Mouse (Mus musculus) liver, postnatal 0 days (tissue): ENCODE measurements around the gene Vegfd. TPM values are rescaled to one million over a fixed set of nuclear protein-coding genes. Genes with fewer than 3 reads are reported as not detected.

ENCODE experiments used
- ATAC-seq: fragments of 200-750 bp; cut with Nextera tagmentation; 2 replicates; pipeline ENCODE4 v1.8.0; 2017; ENCODE audit warnings: mild to moderate bottlenecking, moderate library complexity
- DNase-seq: peaks from one replicate; pipeline ENCODE4 v3.0.0-alpha.2; 2016
- H3K27ac ChIP-seq: fragments of 300-500 bp; sonication (generic); 2 replicates; pipeline ENCODE4 v1.5.1; 2014; ENCODE audit warnings: antibody characterized with exemption, moderate library complexity, mild to moderate bottlenecking, low read depth
- H3K27me3 ChIP-seq: fragments of 300-500 bp; sonication (generic); 2 replicates; pipeline ENCODE4 v1.6.1; 2014; ENCODE audit warnings: low read length, control low read depth, mixed read lengths; ENCODE audit not compliant: insufficient read depth
- H3K36me3 ChIP-seq: fragments of 300-500 bp; sonication (generic); replicated peaks from 2 replicates; pipeline ENCODE4 v1.6.1; 2014; ENCODE audit warnings: mild to moderate bottlenecking, control low read depth, low read length, moderate library complexity, mixed read lengths; ENCODE audit not compliant: insufficient read depth
- H3K4me1 ChIP-seq: fragments of 300-500 bp; sonication (generic); 2 replicates; pipeline ENCODE4 v1.6.1; 2014; ENCODE audit warnings: antibody characterized with exemption, mild to moderate bottlenecking, control low read depth; ENCODE audit not compliant: insufficient read depth
- H3K4me2 ChIP-seq: fragments of 300-500 bp; sonication (generic); 2 replicates; pipeline ENCODE4 v1.6.1; 2014; ENCODE audit warnings: low read depth, mild to moderate bottlenecking, low read length, moderate library complexity, mixed read lengths
- H3K4me3 ChIP-seq: fragments of 300-500 bp; sonication (generic); 2 replicates; pipeline ENCODE4 v1.5.1; 2014; ENCODE audit warnings: low read depth, low read length
- H3K9ac ChIP-seq: fragments of 300-500 bp; sonication (generic); replicated peaks from 2 replicates; pipeline ENCODE4 v1.6.1; 2014; ENCODE audit warnings: mild to moderate bottlenecking, moderate library complexity
- H3K9me3 ChIP-seq: fragments of 300-500 bp; sonication (generic); 2 replicates; pipeline ENCODE4 v1.6.1; 2016; ENCODE audit warnings: mild to moderate bottlenecking, control low read depth, low read length, mixed read lengths
- CTCF ChIP-seq: sonication (generic); IDR thresholded peaks from 2 replicates; pipeline ENCODE4 v1.5.1; 2016; ENCODE audit warnings: antibody characterized with exemption, low read depth
- EP300 ChIP-seq: IDR thresholded peaks from 2 replicates; pipeline ENCODE4 v1.6.1; 2016; ENCODE audit warnings: antibody characterized with exemption, low read depth, mild to moderate bottlenecking
- WGBS: fragments of 180-500 bp; shearing (Covaris S2); extraction: QIAGEN DNeasy Blood & Tissue Kit; methylation state at CpG from one replicate; pipeline ENCODE4 v1.1.7; 2014; ENCODE audit not compliant: insufficient replicate concordance; 5-methylcytosine and 5-hydroxymethylcytosine counted together
- polyA plus RNA-seq: library from polyadenylated mRNA; unstranded; fragments of >200 nt; fragmentation: Nextera tagmentation; extraction: Ambion mirVana; gene quantifications from 2 replicates; pipeline ENCODE4 v1.2.1, GENCODE M21; 2015

The Vegfd gene
- polyA plus RNA-seq, result 0.31 and 0.38 TPM in 2 replicates

DNA sequence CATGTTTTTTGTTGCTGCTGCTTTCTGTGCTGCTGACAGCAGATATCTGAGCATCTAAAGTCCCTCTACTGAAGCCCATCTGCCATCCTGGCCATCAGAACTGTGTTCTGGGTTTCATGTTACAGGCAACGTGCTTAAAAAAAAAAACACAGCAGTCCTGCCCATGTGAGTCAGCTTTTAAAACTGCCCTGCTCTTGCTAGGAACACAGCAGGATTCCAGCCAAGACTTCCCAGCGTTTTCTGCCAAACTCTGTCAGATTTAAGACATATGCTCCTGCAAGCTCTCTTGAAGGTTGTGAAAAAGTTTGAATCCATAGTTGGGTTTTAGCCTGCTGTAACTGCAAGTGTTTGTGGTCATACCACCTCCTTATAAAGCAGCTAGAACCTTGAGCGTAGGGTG lies at the start of gene Vegfd:
Gene Vegfd (plus strand): TSS at position 298 of the 400 bp plus-strand sequence.
- no peak within 1 kb of the TSS for H3K9ac ChIP-seq
- no peaks in the 10 kb centered on the region for H3K27me3 ChIP-seq
- H3K4me1 ChIP-seq, result no peaks in the 10 kb centered on the region
- WGBS, result 42% methylated on average over 3 of the region's 3 CpGs
- H3K27ac ChIP-seq, result no peak within 1 kb of the TSS
- ATAC-seq, result no peak
- no peaks in the 10 kb centered on the region for H3K9me3 ChIP-seq
- TF ChIP-seq CTCF (no peak), EP300 (no peak)
- H3K4me2 ChIP-seq, result no peak within 1 kb of the TSS
- DNase-seq, result no peak
- H3K36me3 ChIP-seq, result no peaks in the 10 kb centered on the region
- no peak within 1 kb of the TSS for H3K4me3 ChIP-seq

- Histone ChIP-seq H3K9ac (no peak overlapping the region), H3K36me3 (no peaks in the 10 kb centered on the region), H3K4me2 (no peak overlapping the region), H3K9me3 (no peaks in the 10 kb centered on the region), H3K27me3 (no peaks in the 10 kb centered on the region), H3K4me3 (no peak overlapping the region), H3K27ac (no peak overlapping the region), H3K4me1 (no peaks in the 10 kb centered on the region)
- TF ChIP-seq EP300, result no peak
- no peak for TF ChIP-seq CTCF
- WGBS, result 64% methylated on average over 4 of the region's 4 CpGs
- DNase-seq (no peak), ATAC-seq (no peak)
Measured at GRCm38 (mm10) chrX:164323391-164323913, 49.7 kb upstream of the Vegfd start.

- DNase-seq (no peak), ATAC-seq (no peak)
- no peaks in the 10 kb centered on the region for H3K9me3 ChIP-seq
- no peaks in the 10 kb centered on the region for H3K27me3 ChIP-seq
- no peak overlapping the region for H3K27ac ChIP-seq
- H3K36me3 ChIP-seq, result no peaks in the 10 kb centered on the region
- no peak overlapping the region for H3K4me3 ChIP-seq
- no peaks in the 10 kb centered on the region for H3K4me1 ChIP-seq
- TF ChIP-seq CTCF (no peak), EP300 (no peak)
- 69% methylated on average over 2 of the region's 2 CpGs for WGBS
- no peak overlapping the region for H3K4me2 ChIP-seq
- no peak overlapping the region for H3K9ac ChIP-seq
Measured at GRCm38 (mm10) chrX:164330351-164330750, 42.8 kb upstream of the Vegfd start.

DNA sequence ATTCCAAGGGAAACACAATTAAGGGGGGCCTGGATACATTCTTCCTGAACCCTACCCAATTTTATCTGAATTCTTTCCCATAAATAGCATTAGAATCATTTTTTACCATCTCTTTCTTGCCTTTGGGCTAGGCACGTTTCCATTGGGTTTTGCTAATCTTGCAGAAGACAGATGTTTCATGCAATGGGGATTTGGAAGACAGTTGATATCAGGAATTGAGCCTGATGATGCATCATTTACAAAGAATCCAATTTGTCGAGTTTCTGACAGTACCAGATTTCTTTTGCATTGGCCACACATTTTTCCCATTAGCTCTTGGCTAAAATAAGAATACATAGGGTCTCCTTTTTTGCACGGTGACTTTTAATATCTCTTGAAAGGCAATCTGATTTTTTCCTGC lies 42.4 kb upstream of the Vegfd start:
- H3K9ac ChIP-seq, result no peak overlapping the region
- H3K4me3 ChIP-seq, result no peak overlapping the region
- H3K4me2 ChIP-seq, result no peak overlapping the region
- no peaks in the 10 kb centered on the region for H3K36me3 ChIP-seq
- H3K4me1 ChIP-seq, result no peaks in the 10 kb centered on the region
- H3K27ac ChIP-seq, result no peak overlapping the region
- ATAC-seq (no peak), DNase-seq (no peak)
- WGBS, result 65% methylated on average over 3 of the region's 3 CpGs
- H3K9me3 ChIP-seq, result no peaks in the 10 kb centered on the region
- no peaks in the 10 kb centered on the region for H3K27me3 ChIP-seq
- TF ChIP-seq CTCF (no peak), EP300 (no peak)

- Histone ChIP-seq H3K4me1 (no peaks in the 10 kb centered on the region), H3K9ac (no peak overlapping the region), H3K36me3 (no peaks in the 10 kb centered on the region), H3K27me3 (no peaks in the 10 kb centered on the region), H3K9me3 (no peaks in the 10 kb centered on the region), H3K4me2 (no peak overlapping the region), H3K27ac (no peak overlapping the region), H3K4me3 (no peak overlapping the region)
- DNase-seq (no peak), ATAC-seq (no peak)
- TF ChIP-seq EP300 (no peak), CTCF (no peak)
- WGBS, result 71% methylated on average over 4 of the region's 4 CpGs
Measured at GRCm38 (mm10) chrX:164338591-164338990, 34.6 kb upstream of the Vegfd start.

DNA sequence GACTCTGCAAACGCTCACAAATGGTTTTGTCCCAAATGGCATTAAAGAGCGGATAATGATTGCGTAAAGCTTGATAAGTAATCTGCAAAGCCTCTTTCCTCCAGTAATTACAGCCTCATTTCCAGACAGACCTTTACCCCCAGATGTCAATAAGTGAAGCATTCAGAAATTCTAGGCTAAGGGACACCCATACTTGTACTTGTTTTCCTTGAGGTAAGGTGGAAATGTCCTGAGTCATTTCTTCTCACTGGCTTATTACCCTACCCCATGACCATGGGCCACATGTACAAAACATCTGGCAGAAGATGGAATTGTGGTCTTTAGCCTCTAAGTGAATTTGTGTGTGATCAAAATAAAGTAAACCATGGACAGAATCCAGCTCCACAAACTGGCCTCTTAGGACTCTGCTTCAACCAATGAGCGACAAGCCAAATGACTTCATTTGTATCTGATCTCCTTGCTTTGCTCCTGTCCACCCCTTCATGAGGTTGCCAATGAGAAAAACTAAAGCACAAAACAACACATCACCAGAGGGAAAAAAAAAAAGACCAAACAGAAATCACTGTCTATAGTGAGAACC lies 27.7 kb upstream of the Vegfd start:
- DNase-seq (no peak), ATAC-seq (no peak)
- no peak overlapping the region for H3K4me3 ChIP-seq
- H3K9ac ChIP-seq, result no peak overlapping the region
- no peak for TF ChIP-seq CTCF
- no peak for TF ChIP-seq EP300
- H3K27ac ChIP-seq, result no peak overlapping the region
- no peaks in the 10 kb centered on the region for H3K27me3 ChIP-seq
- no peak overlapping the region for H3K4me2 ChIP-seq
- H3K4me1 ChIP-seq, result no peaks in the 10 kb centered on the region
- H3K36me3 ChIP-seq, result no peaks in the 10 kb centered on the region
- H3K9me3 ChIP-seq, result no peaks in the 10 kb centered on the region
- WGBS, result 77% methylated on average over 4 of the region's 4 CpGs
